In genomic region chr15:80233733-80234509, GRCm38 (mm10) we compare ENCODE assay signal across 8 mouse cellular contexts. TPM values are rescaled to one million over a fixed set of nuclear protein-coding genes. Genes with fewer than 3 reads are reported as not detected.
DNase-seq lines count a peak whose midpoint lies in the region; ATAC-seq and TF ChIP-seq lines count a peak whose summit lies in the region.

TSS of gene Mief1 (plus strand) at chr15:80234018.

- ATAC-seq in CD4-positive, CD25-positive, alpha-beta regulatory T cell, adult 4 months, result peak; percentile 98
- ATAC-seq in heart, embryonic 15.5 days (replicated peaks; ENCODE audit: insufficient number of reproducible peaks, insufficient read depth, low FRiP score, low read depth), result peak; percentile 98
- peak; percentile 98 for ATAC-seq in liver, embryonic 14.5 days (ENCODE audit: insufficient read depth)
- ATAC-seq in neural tube, embryonic 11.5 days (ENCODE audit: insufficient read depth, low FRiP score, low TSS enrichment), result peak; percentile 94
- ATAC-seq in stomach, postnatal 0 days (ENCODE audit: low FRiP score, low TSS enrichment), result peak; percentile 97

- peak within 1 kb of the TSS; percentile 88 for H3K9ac ChIP-seq in heart, embryonic 15.5 days
- peak within 1 kb of the TSS; percentile 96 for H3K9ac ChIP-seq in liver, embryonic 14.5 days (replicated peaks)
- H3K9ac ChIP-seq in neural tube, embryonic 11.5 days (ENCODE audit: low read length), result peak within 1 kb of the TSS; percentile 81
- peak within 1 kb of the TSS; percentile 82 for H3K9ac ChIP-seq in stomach, postnatal 0 days (ENCODE audit: low read length)

- peak within 1 kb of the TSS; percentile 94 for H3K27ac ChIP-seq in forebrain, embryonic 10.5 days
- peak within 1 kb of the TSS; percentile 83 for H3K27ac ChIP-seq in heart, embryonic 15.5 days
- peak within 1 kb of the TSS; percentile 76 for H3K27ac ChIP-seq in liver, embryonic 14.5 days
- peak within 1 kb of the TSS; percentile 49 for H3K27ac ChIP-seq in neural tube, embryonic 11.5 days (ENCODE audit: low read depth, low read length)
- peak within 1 kb of the TSS; percentile 82 for H3K27ac ChIP-seq in stomach, postnatal 0 days (replicated peaks)

- peak; percentile 99 for DNase-seq in c-Kit-negative CD71-positive TER-119-positive erythroid progenitor cells, embryonic 14.5 days (ENCODE audit: low read depth, low spot score)
- DNase-seq in forebrain, embryonic 10.5 days (ENCODE audit: extremely low spot score, low spot score), result peak; percentile 96
- peak; percentile 99 for DNase-seq in kidney, postnatal 25 days
- peak; percentile 97 to 99 (median 98) for DNase-seq in liver, embryonic 14.5 days (ENCODE audit: low read depth in 3 of 3, low spot score in 3 of 3)
- peak; percentile 98 for DNase-seq in neural tube, embryonic 11.5 days (ENCODE audit: low spot score)
- DNase-seq in stomach, postnatal 0 days (ENCODE audit: low spot score), result peak; percentile 99

- TF ChIP-seq EP300 in liver, embryonic 14.5 days (IDR thresholded peaks at IDR 0.05; ENCODE audit: low read depth), result 0 out of 2 replicates have a peak, but pooled peaks have one; percentile 24
- no peak for TF ChIP-seq EP300 in stomach, postnatal 0 days (optimal IDR thresholded peaks at IDR 0.05)

- H3K36me3 ChIP-seq in forebrain, embryonic 10.5 days (replicated peaks), result peaks cover 37% of the 10 kb centered on the region
- H3K36me3 ChIP-seq in heart, embryonic 15.5 days, result peaks cover 32% of the 10 kb centered on the region
- H3K36me3 ChIP-seq in liver, embryonic 14.5 days (replicated peaks; ENCODE audit: control insufficient read depth, insufficient read depth, low read depth), result peaks cover 32% of the 10 kb centered on the region
- peaks cover 2% of the 10 kb centered on the region; the same call in 1 of the 2 replicates for H3K36me3 ChIP-seq in neural tube, embryonic 11.5 days (ENCODE audit: control insufficient read depth, insufficient read depth, low read length)
- H3K36me3 ChIP-seq in stomach, postnatal 0 days (ENCODE audit: control insufficient read depth, insufficient read depth, low read length), result 0 out of 2 replicates have a peak, but pooled peaks cover 4% of the 10 kb centered on the region

- H3K27me3 ChIP-seq in forebrain, embryonic 10.5 days (ENCODE audit: poor library complexity, severe bottlenecking), result no peaks in the 10 kb centered on the region
- no peaks in the 10 kb centered on the region for H3K27me3 ChIP-seq in heart, embryonic 15.5 days
- H3K27me3 ChIP-seq in liver, embryonic 14.5 days (ENCODE audit: control insufficient read depth, insufficient read depth, low read length), result no peaks in the 10 kb centered on the region
- H3K27me3 ChIP-seq in neural tube, embryonic 11.5 days (ENCODE audit: control insufficient read depth, insufficient read depth, low read length), result no peaks in the 10 kb centered on the region
- H3K27me3 ChIP-seq in stomach, postnatal 0 days (ENCODE audit: control insufficient read depth, insufficient read depth, low read length), result no peaks in the 10 kb centered on the region

- peak within 1 kb of the TSS; percentile 81 for H3K4me2 ChIP-seq in heart, embryonic 15.5 days
- peak within 1 kb of the TSS; percentile 96 for H3K4me2 ChIP-seq in liver, embryonic 14.5 days (ENCODE audit: low read depth)
- H3K4me2 ChIP-seq in neural tube, embryonic 11.5 days (ENCODE audit: low read depth), result peak within 1 kb of the TSS; percentile 86
- peak within 1 kb of the TSS; percentile 73 for H3K4me2 ChIP-seq in stomach, postnatal 0 days (replicated peaks; ENCODE audit: low read depth)

- H3K9me3 ChIP-seq in forebrain, embryonic 10.5 days, result no peaks in the 10 kb centered on the region
- no peaks in the 10 kb centered on the region for H3K9me3 ChIP-seq in heart, embryonic 15.5 days (replicated peaks)
- no peaks in the 10 kb centered on the region for H3K9me3 ChIP-seq in liver, embryonic 14.5 days (ENCODE audit: control insufficient read depth, low read length)
- no peaks in the 10 kb centered on the region for H3K9me3 ChIP-seq in neural tube, embryonic 11.5 days (ENCODE audit: control insufficient read depth, low read length)
- no peaks in the 10 kb centered on the region for H3K9me3 ChIP-seq in stomach, postnatal 0 days (ENCODE audit: control insufficient read depth, low read length)

- peaks cover 31% of the 10 kb centered on the region for H3K4me1 ChIP-seq in forebrain, embryonic 10.5 days
- H3K4me1 ChIP-seq in heart, embryonic 15.5 days (replicated peaks), result peaks cover 19% of the 10 kb centered on the region
- peaks cover 12 to 15% of the 10 kb centered on the region in 2 experiments for H3K4me1 ChIP-seq in liver, embryonic 14.5 days (replicated peaks; ENCODE audit: control insufficient read depth in 2 of 2, insufficient read depth in 2 of 2, low read length in 1 of 2)
- H3K4me1 ChIP-seq in neural tube, embryonic 11.5 days (ENCODE audit: control insufficient read depth, insufficient read depth, low read length), result no peaks in the 10 kb centered on the region
- H3K4me1 ChIP-seq in stomach, postnatal 0 days (replicated peaks; ENCODE audit: control insufficient read depth, insufficient read depth), result 0 out of 2 replicates have a peak, but pooled peaks cover 2% of the 10 kb centered on the region

- WGBS in forebrain, embryonic 10.5 days, result under 1% methylated on average over 67 of the region's 67 CpGs
- under 1% methylated on average over 67 of the region's 67 CpGs for WGBS in heart, embryonic 15.5 days
- under 1% methylated on average over 61 of the region's 67 CpGs for WGBS in liver, embryonic 14.5 days (ENCODE audit: insufficient replicate concordance)
- WGBS in neural tube, embryonic 11.5 days, result under 1% methylated on average over 65 of the region's 67 CpGs
- under 1% methylated on average over 60 of the region's 67 CpGs for WGBS in stomach, postnatal 0 days

- H3K4me3 ChIP-seq in forebrain, embryonic 10.5 days, result peak within 1 kb of the TSS; percentile 95
- peak within 1 kb of the TSS; percentile 82 for H3K4me3 ChIP-seq in heart, embryonic 15.5 days
- peak within 1 kb of the TSS; percentile 95 to 98 for H3K4me3 ChIP-seq in liver, embryonic 14.5 days (ENCODE audit: insufficient read depth in 1 of 2, low read depth in 2 of 2, low read length in 2 of 2)
- peak within 1 kb of the TSS; percentile 76 for H3K4me3 ChIP-seq in neural tube, embryonic 11.5 days (ENCODE audit: low read depth, low read length)
- peak within 1 kb of the TSS; percentile 69 for H3K4me3 ChIP-seq in stomach, postnatal 0 days (ENCODE audit: low read depth, low read length)

- TF ChIP-seq CTCF in liver, embryonic 14.5 days (IDR thresholded peaks at IDR 0.05; ENCODE audit: low read depth), result peak; percentile 56
- peak; percentile 47; the same call in 1 of the 2 replicates for TF ChIP-seq CTCF in stomach, postnatal 0 days (IDR thresholded peaks at IDR 0.05; ENCODE audit: low read depth)

RNA-seq across cellular contexts. Expression of gene Mief1, which starts in this region (rescaled TPM):
- polyA plus RNA-seq in CD4-positive, CD25-positive, alpha-beta regulatory T cell, adult 4 months (2017; shearing (Covaris generic)), result 10 to 100 TPM; 33.6 to 42.7 TPM
- 44.3 and 48.2 TPM in 2 replicates for polyA plus RNA-seq in forebrain, embryonic 10.5 days (2016; fragmentation: Nextera tagmentation; extraction: Ambion mirVana)
- polyA plus RNA-seq in heart, embryonic 15.5 days (2015; fragmentation: Nextera tagmentation; extraction: Ambion mirVana), result 21.1 and 26.8 TPM in 2 replicates
- 4.3 and 4.8 TPM in 2 replicates for polyA plus RNA-seq in liver, embryonic 14.5 days (2012; rRNA removed)
- 13.3 and 14.5 TPM in 2 replicates for polyA plus RNA-seq in liver, embryonic 14.5 days (2014; fragmentation: Nextera tagmentation; extraction: Ambion mirVana)
- polyA plus RNA-seq in neural tube, embryonic 11.5 days (2014; fragmentation: Nextera tagmentation; extraction: Ambion mirVana), result 41.8 and 47.3 TPM in 2 replicates
- 12.6 TPM in 2 replicates for polyA plus RNA-seq in stomach, postnatal 0 days (2015; fragmentation: Nextera tagmentation; extraction: Ambion mirVana)

Comparison
In these comparisons a context has a peak if more than half of its experiments do, and no peak if none do; other contexts are left out.
1. Peak in every context shown above with its lines: DNase-seq, ATAC-seq, H3K4me3 ChIP-seq and H3K27ac ChIP-seq.